Mouse (Mus musculus): ENCODE measurements at regions not wholly inside any gene's neighbourhood (a gene's known extent, or its start where the extent isn't known, plus 50 kb on each side); places are given as distances from the start of the nearest gene placed in this dataset.

DNA sequence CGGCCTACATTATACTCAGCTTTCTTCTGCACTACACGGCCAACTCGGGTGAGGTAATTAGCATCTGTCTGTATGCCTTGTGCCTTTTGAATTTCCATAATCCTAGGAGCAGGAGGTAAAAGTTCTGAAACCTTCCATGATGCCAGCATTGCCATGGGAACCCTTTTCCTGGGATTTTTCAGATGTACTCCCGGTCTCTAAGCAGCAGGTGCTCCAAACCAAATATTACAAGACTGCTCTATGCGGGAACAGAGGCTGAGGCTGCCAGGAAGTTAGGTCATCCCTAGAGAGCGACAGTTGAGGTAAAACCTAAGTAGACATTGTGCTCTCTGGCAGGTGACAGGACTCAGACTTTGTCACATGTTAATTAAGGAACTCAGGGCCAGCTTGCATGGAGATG, 501.0 kb upstream of the Mgmt start:
- TF ChIP-seq POLR2A (IDR thresholded peaks at IDR 0.05; ENCODE audit: low read depth, low read length) (no peak), CTCF (IDR thresholded peaks at IDR 0.05; ENCODE audit: borderline replicate concordance, insufficient read depth, low read length) (no peak)

Measured in embryonic fibroblast, embryonic 13.5 days (primary cell).